Mouse (Mus musculus): ENCODE data around the gene Glis3. TPM values are rescaled to one million over a fixed set of nuclear protein-coding genes. Genes with fewer than 3 reads are reported as not detected.

Gene Glis3
- total and polyA plus RNA-seq, 3 experiments: 0.27 TPM; not detected in 2

- no peak for DNase-seq (ENCODE audit: low spot score)
- TF ChIP-seq GATA1 (IDR thresholded peaks at IDR 0.05; ENCODE audit: borderline replicate concordance, low read length) (no peak), GATA2 (IDR thresholded peaks at IDR 0.05; ENCODE audit: borderline replicate concordance, low read depth, low read length) (no peak), POLR2AphosphoS5 (IDR thresholded peaks at IDR 0.05; ENCODE audit: insufficient replicate concordance, low read depth, low read length) (no peak), CTCF (IDR thresholded peaks at IDR 0.05; ENCODE audit: low read depth, low read length) (no peak), TAL1 (conservative IDR thresholded peaks at IDR 0.05; ENCODE audit: low read depth, low read length) (no peak)
- H3K36me3 ChIP-seq (replicated peaks): no peaks in the 10 kb centered on the region
- H3K9me3 ChIP-seq (replicated peaks): no peaks in the 10 kb centered on the region
- ATAC-seq (ENCODE audit: extremely low read depth, insufficient number of reproducible peaks, low FRiP score, poor library complexity, severe bottlenecking): no peak
- no peak overlapping the region for H3K4me3 ChIP-seq (ENCODE audit: low read depth, low read length)
- no peaks in the 10 kb centered on the region for H3K4me1 ChIP-seq (ENCODE audit: insufficient read depth, low read depth, low read length)
- H3K27me3 ChIP-seq (ENCODE audit: insufficient read depth, low read length): no peaks in the 10 kb centered on the region
Measured at GRCm38 (mm10) chr19:28211630-28212029, 468.2 kb downstream of the Glis3 start.

Other genes starting within 250 kb of the Glis3 start
- gene Slc1a1, start 155.0 kb upstream of the Glis3 start, total RNA-seq (2014; fragmentation: Nextera tagmentation): not detected in 2 replicates
- 0.17 and 0.38 TPM in 2 replicates for gene Slc1a1, start 155.0 kb upstream of the Glis3 start, total RNA-seq (2017)
- not detected in 2 replicates for gene Slc1a1, start 155.0 kb upstream of the Glis3 start, polyA plus RNA-seq (2012)